Mouse (Mus musculus) ovary, adult 10 weeks (tissue): ENCODE measurements around the gene Zfp687. TPM values are rescaled to one million over a fixed set of nuclear protein-coding genes. Genes with fewer than 3 reads are reported as not detected.

Experiments used
- polyA plus RNA-seq: library from polyadenylated mRNA; stranded (reverse); fragments of 350-450 nt; fragmentation: Illumina TruSeq; extraction: RNeasy Lipid Tissue Mini Kit (QIAGEN cat#74804); gene quantifications from one replicate; pipeline ENCODE4 v1.2.3, GENCODE M21; 2014

Gene Zfp687
- 8.8 TPM for polyA plus RNA-seq

GRCm38 (mm10) chr3:95015337-95015872 lies at the start of gene Zfp687:
Zfp687 (minus strand) TSS chr3:95015448.

GRCm38 (mm10) chr3:95042166-95042837 lies 27.1 kb upstream of the Zfp687 start, which contains the start of gene Psmd4:
Psmd4 (minus strand) TSS chr3:95042614.

GRCm38 (mm10) chr3:94974528-94975422 lies 40.5 kb downstream of the Zfp687 start, which contains the start of gene Pi4kb:
Pi4kb (plus strand) TSS chr3:94974731.

Other genes starting within 250 kb of the Zfp687 start
- 3.2 TPM for gene Cgn, start 229.0 kb downstream of the Zfp687 start, polyA plus RNA-seq
- gene Pogz, start 177.9 kb downstream of the Zfp687 start, polyA plus RNA-seq, result 31.5 TPM
- gene Psmb4, start 128.5 kb downstream of the Zfp687 start, polyA plus RNA-seq, result 49.3 TPM
- 3.3 TPM for gene Selenbp1, start 82.4 kb downstream of the Zfp687 start, polyA plus RNA-seq
- 23.9 TPM for gene Rfx5, start 61.4 kb downstream of the Zfp687 start, polyA plus RNA-seq
- 6.7 TPM for gene Pi4kb, start 40.7 kb downstream of the Zfp687 start, polyA plus RNA-seq
- 9.3 TPM for gene Psmd4, start 27.2 kb upstream of the Zfp687 start, polyA plus RNA-seq
- gene Pip5k1a, start 91.5 kb upstream of the Zfp687 start, polyA plus RNA-seq, result 25.1 TPM
- 16.5 TPM for gene Vps72, start 95.6 kb upstream of the Zfp687 start, polyA plus RNA-seq
- gene Tmod4, start 109.0 kb upstream of the Zfp687 start, polyA plus RNA-seq, result not detected
- 21.2 TPM for gene Scnm1, start 118.6 kb upstream of the Zfp687 start, polyA plus RNA-seq
- gene Lysmd1, start 118.6 kb upstream of the Zfp687 start, polyA plus RNA-seq, result 1.9 TPM
- gene Tnfaip8l2, start 126.9 kb upstream of the Zfp687 start, polyA plus RNA-seq, result not detected
- 0.34 TPM for gene Sema6c, start 145.0 kb upstream of the Zfp687 start, polyA plus RNA-seq
- gene Gabpb2, start 202.5 kb upstream of the Zfp687 start, polyA plus RNA-seq, result 35.3 TPM
- 17.5 TPM for gene Cdc42se1, start 213.3 kb upstream of the Zfp687 start, polyA plus RNA-seq
- gene Mllt11, start 216.7 kb upstream of the Zfp687 start, polyA plus RNA-seq, result 19.0 TPM
- gene Gm128, start 226.2 kb upstream of the Zfp687 start, polyA plus RNA-seq, result 0.26 TPM
- gene Bnipl, start 235.7 kb upstream of the Zfp687 start, polyA plus RNA-seq, result 0.83 TPM